Comparison of ENCODE assay signal across 9 mouse cellular contexts in the genomic region with DNA sequence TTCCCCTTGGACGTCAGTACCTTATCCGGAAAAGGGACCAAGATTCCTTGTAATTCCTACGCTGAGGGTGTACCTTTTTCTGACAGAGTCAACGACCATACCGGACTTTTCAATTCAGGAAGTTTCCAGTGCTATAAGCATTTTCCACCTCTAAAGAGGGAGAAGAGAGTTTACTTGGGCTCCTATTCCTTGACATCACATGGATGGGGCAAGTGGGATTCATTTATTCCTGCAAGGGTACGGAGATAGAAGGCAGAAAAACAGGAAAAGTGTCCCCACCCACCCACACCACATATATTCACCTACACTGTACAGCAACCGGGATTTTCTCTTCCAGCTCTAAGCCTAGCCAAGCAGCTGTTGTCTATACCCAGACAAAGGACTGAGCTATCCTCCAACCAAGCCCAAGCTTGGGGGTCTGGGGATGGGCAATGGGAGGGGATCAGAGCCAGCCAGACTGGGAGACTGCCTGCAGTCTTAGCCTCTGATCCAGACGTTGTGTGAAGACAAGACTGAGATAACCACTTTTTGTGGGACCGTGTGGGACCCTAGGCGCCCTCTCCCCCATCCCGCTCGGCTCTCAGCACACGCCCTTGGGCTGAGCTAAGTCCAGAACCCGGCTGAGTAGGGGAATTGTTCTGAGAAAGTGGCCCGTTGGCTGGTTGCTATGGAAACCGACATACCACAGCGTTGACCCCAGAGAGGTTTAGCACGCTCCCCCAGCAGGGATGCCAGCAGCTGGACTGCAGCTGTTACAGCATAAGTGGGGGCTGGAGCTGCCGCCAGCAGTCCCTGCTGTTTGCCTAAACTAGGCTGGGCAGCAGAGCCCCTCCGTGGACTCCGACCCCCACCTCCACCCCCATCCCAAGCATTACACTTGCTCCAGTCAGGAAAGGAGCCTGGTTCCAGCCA.
DNase-seq lines count a peak whose midpoint lies in the region; ATAC-seq lines count a peak whose summit lies in the region.
"Had no signal": no experiment of that assay in that cellular context is flagged by ENCODE, and none has a peak within 500 bp of the region (broad histone marks: within the 10 kb centered on the region; RNA-seq: fewer than 3 reads in every experiment).

No protein-coding gene starts in this region.

- peak; percentile 73 to 76 for DNase-seq in right cerebral cortex, postnatal 10 days (ENCODE audit: low spot score in 2 of 2)
- DNase-seq in right cerebral cortex, postnatal 25 days, result no peak
- DNase-seq in kidney, postnatal 10 days, result peak; percentile 89
- DNase-seq in thymus, postnatal 36 days, result no peak
- no peak for DNase-seq in natural killer cell, adult 2 months (ENCODE audit: low spot score in 2 of 2)

- H3K4me3 ChIP-seq in embryonic facial prominence, embryonic 15.5 days (replicated peaks), result peak overlapping the region; percentile 9; the same call in 1 of the 2 replicates
- no peak overlapping the region for H3K4me3 ChIP-seq in heart, embryonic 16.5 days (ENCODE audit: low read length)
- H3K4me3 ChIP-seq in midbrain, embryonic 13.5 days (replicated peaks), result peak overlapping the region; percentile 26

- 13% methylated on average over 21 of the region's 21 CpGs for WGBS in embryonic facial prominence, embryonic 15.5 days
- WGBS in heart, embryonic 16.5 days, result 20% methylated on average over 21 of the region's 21 CpGs
- 12% methylated on average over 20 of the region's 21 CpGs for WGBS in midbrain, embryonic 13.5 days

- H3K9ac ChIP-seq in embryonic facial prominence, embryonic 15.5 days, result no peak overlapping the region
- no peak overlapping the region for H3K9ac ChIP-seq in heart, embryonic 16.5 days (ENCODE audit: low read length)
- H3K9ac ChIP-seq in midbrain, embryonic 13.5 days (replicated peaks), result peak overlapping the region; percentile 65

- no peaks in the 10 kb centered on the region for H3K36me3 ChIP-seq in embryonic facial prominence, embryonic 15.5 days
- H3K36me3 ChIP-seq in heart, embryonic 16.5 days (ENCODE audit: control insufficient read depth, insufficient read depth), result no peaks in the 10 kb centered on the region
- H3K36me3 ChIP-seq in midbrain, embryonic 13.5 days, result no peaks in the 10 kb centered on the region

- no peaks in the 10 kb centered on the region for H3K9me3 ChIP-seq in embryonic facial prominence, embryonic 15.5 days (replicated peaks)
- no peaks in the 10 kb centered on the region for H3K9me3 ChIP-seq in heart, embryonic 16.5 days (replicated peaks; ENCODE audit: control insufficient read depth, low read length)
- H3K9me3 ChIP-seq in midbrain, embryonic 13.5 days, result no peaks in the 10 kb centered on the region

- peak overlapping the region; percentile 39 for H3K4me2 ChIP-seq in embryonic facial prominence, embryonic 15.5 days (replicated peaks)
- peak overlapping the region; percentile 33 for H3K4me2 ChIP-seq in heart, embryonic 16.5 days (ENCODE audit: low read depth, low read length)
- peak overlapping the region; percentile 55 for H3K4me2 ChIP-seq in midbrain, embryonic 13.5 days (replicated peaks)

- ATAC-seq in embryonic facial prominence, embryonic 15.5 days (ENCODE audit: insufficient number of reproducible peaks, low FRiP score, low TSS enrichment, low read depth), result peak; percentile 84
- peak; percentile 70 for ATAC-seq in heart, embryonic 16.5 days (replicated peaks; ENCODE audit: extremely low read depth, insufficient read depth, low FRiP score)
- peak; percentile 90 for ATAC-seq in midbrain, embryonic 13.5 days

- peak overlapping the region; percentile 81 for H3K27ac ChIP-seq in embryonic facial prominence, embryonic 15.5 days (replicated peaks)
- H3K27ac ChIP-seq in heart, embryonic 16.5 days (ENCODE audit: low read length), result peak overlapping the region; percentile 37
- H3K27ac ChIP-seq in midbrain, embryonic 13.5 days, result peak overlapping the region; percentile 82

- H3K4me1 ChIP-seq in embryonic facial prominence, embryonic 15.5 days, result peaks cover 28% of the 10 kb centered on the region
- H3K4me1 ChIP-seq in heart, embryonic 16.5 days (ENCODE audit: control insufficient read depth, insufficient read depth, low read length), result peaks cover 13% of the 10 kb centered on the region
- H3K4me1 ChIP-seq in midbrain, embryonic 13.5 days (replicated peaks), result peaks cover 52% of the 10 kb centered on the region
- H3K4me1 ChIP-seq: megakaryocyte, embryonic 14.5 days had no signal

- H3K27me3 ChIP-seq in embryonic facial prominence, embryonic 15.5 days, result no peaks in the 10 kb centered on the region
- H3K27me3 ChIP-seq in heart, embryonic 16.5 days (ENCODE audit: control insufficient read depth, insufficient read depth, low read length), result no peaks in the 10 kb centered on the region
- 0 out of 2 replicates have a peak, but pooled peaks cover 5% of the 10 kb centered on the region for H3K27me3 ChIP-seq in midbrain, embryonic 13.5 days

Comparison
In these comparisons a context has a peak if more than half of its experiments do, and no peak if none do; other contexts are left out.
1. DNase-seq: peak in right cerebral cortex, postnatal 10 days (2 of 2) and kidney, postnatal 10 days (single experiment); none in right cerebral cortex, postnatal 25 days (single experiment), thymus, postnatal 36 days (0 of 2) and natural killer cell, adult 2 months (0 of 2).
2. Peak in every context shown above with its lines, with median percentiles within 50 percentile points of each other: ATAC-seq, H3K27ac ChIP-seq and H3K4me2 ChIP-seq.